Mouse (Mus musculus): ENCODE measurements around the gene Klhl10.
A peak's percentile ranks its signal among the peaks of the same experiment; 100 is the strongest.

Gene Klhl10

DNA sequence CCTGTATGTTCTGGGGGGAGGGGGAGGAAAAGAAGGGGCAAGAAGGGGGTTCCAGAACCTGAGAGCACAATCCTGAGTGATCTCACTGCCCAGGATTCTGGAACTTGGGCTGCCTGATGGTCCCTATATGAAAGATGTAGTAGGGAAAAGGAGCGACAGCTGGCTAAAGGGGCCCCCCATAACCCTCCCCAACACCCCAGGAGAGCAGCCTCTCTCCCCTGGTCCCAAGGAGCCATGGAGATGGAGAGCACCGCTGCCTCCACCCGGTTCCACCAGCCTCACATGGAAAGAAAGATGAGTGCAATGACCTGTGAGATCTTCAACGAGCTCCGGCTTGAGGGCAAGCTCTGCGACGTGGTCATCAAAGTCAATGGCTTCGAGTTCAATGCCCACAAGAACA, at the start of gene Klhl10, which contains the start of gene Nt5c3b:
Gene Klhl10 (plus strand): TSS at position 121 of the 400 bp plus-strand sequence.
Gene Nt5c3b (minus strand): TSS at position 12 of the 400 bp plus-strand sequence.
- DNase-seq = no peak

DNA sequence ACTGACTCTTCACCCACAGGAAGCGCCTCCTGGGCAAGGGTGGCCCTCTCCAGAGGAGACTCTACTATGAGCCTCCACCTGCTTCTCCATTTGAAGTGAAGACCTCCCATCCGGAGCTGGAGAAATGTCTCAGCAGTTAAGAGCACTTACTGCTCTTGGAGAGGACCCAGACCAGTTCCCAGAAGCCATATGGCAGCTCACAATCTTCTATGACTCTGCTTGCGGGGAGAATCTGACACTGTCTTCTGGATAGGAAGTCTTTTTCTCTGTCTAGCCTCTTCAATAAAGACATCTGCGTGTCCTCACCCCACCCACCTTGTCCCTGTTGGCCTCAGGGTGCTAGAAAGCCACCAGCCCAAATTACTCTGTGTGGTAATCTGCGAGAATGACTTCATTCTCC, 48.8 kb upstream of the Klhl10 start:
- no peak for DNase-seq

DNA sequence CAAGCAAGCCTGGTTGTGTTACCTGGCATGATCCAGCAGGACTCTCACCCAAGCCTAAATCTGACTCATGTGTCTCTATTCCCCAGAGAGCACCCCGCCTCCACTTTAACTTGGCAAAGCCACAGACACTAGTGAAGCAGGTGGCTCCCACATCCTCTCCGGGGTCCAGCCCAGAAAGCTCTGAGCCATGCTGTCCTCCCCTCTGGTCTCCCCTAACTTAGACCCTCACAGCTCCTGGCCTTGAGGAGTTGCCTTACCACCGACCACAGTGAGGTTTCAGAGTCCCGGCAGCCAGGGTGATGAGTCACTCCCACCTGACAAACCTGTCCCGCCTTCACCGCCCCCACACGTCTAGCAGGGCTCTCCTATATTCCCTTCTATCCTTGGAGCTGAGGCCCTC, 48.0 kb upstream of the Klhl10 start:
- DNase-seq = peak in 1 of 2 experiments; percentile 36

DNA sequence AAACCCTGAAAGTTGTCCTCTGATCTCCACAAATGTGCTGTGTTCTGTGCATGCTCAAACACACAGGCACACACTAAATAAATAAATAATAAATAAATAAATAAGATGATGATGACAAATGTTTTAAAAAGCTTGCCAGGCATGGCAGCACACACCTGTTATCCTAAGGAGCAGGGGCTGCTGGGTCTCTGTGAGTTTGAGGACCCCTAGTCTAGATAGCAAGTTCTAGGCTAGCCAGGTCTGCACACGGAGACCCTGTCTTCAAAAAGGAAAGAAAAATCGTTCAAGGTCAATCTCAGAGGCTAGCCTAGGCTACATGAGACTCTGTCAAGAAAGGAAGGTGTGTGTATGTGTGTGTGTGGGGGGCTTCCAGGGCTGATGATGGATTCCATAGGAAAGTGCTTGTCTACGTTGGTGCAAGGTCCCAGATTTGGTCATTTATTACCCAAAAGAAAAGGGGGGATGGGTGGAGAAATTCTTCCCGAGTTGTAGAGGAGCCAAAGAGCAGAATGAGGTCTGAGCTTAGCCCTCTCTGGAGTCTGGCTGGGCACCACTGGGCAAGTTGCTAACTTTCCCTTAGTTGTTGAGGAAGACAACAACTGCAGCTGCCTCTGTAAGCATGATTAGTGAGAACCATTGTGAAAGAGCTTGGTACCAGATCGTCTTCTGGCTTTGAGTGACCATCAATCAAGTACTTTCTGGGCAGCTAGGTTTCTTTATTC, 47.2 kb upstream of the Klhl10 start:
- DNase-seq = no peak

DNA sequence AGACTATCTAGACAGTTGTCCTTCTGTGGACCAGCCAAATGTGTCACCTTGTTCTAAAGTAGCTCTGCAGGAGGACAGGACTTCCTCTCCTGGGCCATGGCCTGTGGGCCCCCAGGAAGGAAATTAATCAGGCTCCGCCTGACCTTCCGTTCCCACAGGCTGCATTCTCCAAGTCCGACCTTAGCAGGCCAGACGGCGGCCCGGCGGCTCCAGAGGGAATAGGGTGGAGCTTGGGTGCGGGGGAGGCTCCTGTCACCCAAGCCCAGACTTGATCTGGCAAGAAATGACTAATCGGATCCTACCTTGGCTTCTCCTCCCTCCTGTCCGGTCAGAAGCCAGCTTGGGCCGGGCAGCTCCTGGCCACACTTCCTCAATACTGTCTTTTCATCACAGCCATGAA, 46.5 kb upstream of the Klhl10 start:
- DNase-seq = no peak

DNA sequence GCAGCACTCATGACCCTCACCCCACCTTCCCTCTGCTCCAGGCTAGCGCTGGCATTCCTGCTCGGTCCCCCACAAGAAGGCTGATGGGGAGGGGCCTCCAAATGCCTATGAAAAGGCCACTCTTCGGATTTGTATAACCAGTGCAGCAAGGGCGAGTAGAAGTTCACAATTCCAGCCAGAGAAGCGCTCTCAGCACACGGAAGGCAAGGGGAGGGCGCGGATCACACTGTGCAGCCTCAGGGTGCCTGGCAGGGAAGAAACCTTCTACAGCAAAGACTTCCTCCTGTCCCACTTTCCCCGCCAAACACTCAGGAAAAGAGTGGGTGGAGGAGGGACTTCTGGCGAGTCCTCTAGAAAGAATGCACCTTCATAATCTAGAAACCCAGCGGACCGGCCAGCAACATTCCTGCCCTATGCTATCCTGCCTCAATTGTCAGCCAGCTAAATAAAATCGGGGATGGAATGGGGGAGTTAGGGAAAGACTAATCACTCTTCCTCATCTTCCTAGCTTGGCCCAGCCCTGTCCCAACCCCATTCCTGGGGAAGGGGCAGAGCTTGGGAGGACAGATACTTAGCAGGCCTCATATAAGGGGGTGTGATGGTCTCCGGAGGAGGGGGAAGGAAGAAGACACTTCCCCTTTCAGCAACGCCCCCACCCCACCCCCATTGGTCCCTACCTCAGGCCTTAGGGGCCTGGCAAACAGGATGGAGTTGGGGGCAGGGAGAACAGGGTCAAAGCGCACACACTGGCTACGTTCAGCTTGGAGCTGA, 45.7 kb upstream of the Klhl10 start:
- peak in 1 of 2 experiments; percentile 54 for DNase-seq

DNA sequence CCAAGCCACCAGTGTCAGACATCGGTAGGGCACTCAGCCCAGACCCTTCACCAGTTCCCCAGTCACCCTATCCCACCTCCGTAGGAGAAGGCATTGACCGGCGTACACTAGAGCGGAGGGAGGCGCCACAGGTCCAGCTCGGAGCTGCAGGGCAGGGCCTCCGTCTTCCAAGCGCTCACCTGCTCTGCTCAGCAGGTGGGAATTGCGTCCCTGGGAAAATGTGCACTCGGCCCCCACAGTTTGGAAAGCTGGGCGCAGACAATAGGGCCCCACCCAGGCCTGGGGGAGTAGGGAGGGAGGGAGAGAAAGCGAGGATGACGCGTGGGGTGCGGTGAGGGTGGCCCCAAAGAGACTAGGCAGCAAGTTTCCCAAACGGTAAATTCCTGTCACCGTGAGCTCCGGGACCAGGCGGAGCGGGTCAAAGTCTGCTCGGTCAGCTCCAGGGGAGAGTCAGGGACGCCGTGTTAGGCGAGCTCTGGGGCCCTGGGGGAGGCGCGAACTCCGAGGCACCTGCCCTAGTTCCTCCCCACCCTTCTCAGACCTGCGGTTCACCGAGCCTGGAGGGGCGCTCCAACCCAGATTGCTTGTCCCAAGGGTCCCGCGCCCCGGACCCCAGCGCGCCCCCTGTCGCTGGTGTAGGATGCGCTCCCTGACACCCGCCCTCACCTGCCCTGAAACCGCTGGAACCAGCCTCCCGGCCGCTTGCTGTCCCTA, 44.7 kb upstream of the Klhl10 start:
- peak; percentile 68 to 77 for DNase-seq

DNA sequence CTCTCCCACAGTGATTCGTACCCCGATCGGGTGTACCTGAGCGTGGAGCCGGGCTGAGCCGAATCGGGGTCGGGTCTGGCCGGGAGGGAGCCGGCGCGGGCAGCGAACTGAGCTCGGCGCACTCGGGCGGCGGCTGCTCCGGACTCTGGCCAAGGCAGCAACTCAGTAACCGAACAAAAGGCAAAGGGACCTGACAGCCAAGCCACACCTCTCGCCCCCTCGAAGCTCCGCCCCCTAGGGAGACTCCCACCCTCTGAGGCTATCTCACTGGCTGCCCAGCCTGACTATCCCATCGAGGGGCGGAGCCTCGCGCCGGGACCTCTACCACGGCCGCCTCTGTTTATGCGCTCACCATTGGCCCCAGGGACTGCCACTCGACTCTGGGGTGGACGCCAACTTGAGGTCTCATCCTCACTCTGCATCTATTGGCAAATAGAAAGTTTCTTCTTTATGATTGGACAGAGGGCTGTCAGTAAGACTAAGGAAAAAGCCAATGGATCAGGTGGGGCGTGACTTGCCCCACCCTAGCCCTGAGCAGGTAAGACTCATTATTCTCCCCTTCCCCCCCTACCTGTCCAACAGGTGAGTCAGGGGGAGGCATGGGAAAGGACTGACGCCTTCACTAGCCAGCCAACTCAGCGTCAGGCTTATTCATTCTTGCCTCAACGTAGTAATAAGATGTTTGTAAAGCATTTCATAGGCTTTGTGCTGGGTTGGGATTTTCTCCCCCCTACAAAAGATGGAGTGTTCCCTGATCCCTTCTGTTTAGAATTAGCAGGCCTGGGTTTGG, 43.9 kb upstream of the Klhl10 start, which contains the start of gene Jup:
Gene Jup (minus strand): TSS at position 164 of the 790 bp plus-strand sequence.
- DNase-seq = peak; percentile 97

DNA sequence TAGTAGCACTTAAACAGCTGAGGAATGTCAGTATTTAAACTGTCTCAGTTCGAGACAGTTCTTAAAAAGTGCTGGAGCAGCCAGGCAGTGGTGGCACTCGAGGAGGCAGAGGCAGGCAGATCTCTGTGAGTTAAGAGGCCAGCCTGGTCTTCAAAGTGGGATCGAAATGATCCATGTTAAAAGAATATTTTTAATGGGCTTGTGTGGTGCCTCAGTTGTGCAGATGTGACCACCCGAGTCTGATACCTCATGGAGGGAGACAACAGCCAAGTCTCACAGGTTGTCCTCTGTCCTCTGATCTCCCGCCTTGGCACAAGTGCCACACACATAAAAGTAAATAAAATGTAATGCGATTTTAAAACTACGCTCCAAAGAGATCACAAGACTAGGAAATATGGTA, 43.2 kb upstream of the Klhl10 start:
- no peak for DNase-seq

DNA sequence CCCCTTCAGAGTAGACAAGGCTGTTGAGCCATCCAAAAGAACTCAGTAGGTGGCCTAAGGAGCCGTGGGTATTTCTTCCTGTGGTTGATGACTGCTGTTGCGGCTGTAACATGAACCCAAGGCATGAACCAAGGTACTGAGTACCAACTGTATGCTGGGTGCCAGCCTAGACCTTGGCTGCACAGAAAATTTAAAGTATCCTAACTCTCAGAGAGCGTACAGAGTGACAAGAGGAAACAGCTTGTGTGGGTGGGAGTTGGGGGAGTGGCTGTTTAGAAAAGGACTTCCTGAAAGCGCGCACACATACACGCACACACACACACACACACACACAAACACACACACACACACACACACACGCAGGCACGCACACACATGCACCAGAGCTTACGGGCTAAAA, 42.4 kb upstream of the Klhl10 start:
- peak; percentile 52 to 69 for DNase-seq

DNA sequence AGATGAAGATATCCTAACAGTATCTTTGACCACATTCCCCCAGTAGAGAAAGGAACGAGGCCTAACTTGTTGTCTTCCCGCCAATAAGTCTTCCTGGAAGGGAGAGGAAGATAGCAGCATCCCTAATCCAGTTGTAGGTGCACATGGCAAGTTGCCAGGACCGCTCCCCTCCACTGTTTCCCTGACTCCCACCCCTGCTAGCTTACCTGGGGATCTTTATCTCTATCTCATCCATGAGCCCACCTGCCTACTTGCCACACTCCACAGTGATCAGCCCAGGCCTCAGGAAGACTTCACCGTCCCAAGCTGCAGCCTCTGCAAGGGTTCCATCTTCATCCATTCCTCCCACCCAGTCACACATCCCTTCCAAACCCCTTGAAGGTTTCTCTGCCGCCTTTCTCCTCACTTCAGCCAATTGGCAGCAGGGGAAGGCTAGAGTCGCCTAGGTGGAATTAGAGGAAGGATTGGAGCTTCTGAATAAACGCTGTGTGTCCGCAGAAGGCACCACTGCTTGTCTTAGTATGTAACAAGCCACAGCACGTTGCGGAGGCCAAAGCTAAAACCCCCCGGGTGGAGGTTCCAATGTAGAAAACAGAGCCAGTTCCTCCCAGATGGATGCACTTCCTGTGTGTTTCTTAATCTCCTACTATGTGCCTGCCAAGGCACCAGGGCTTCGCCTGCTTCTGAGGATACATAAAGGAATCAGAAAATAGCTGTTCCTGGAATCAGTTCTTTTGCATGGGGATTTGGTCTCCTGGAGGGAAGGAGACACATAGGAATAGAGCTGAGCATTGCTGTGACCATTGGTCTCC, 41.8 kb upstream of the Klhl10 start:
- DNase-seq = no peak

DNA sequence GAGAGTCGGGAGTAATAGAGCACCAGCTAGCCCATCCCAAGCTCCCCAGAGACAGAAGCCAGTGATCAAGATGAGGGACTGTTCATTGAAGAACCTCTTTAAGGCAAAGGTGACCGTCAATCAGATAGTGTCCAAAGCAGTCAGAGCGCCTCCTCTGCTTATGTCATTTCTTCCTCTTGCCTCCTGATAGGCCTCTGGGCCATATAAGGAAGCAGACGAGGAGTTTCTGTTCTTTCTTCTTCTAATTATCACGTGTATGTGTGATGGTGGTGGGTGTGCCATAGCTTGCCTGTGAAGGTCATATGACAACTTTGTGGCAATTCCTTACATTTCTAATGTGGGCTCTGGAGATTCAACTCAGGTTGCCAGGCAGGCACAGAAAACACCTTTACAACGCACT, 40.9 kb upstream of the Klhl10 start:
- DNase-seq = no peak

DNA sequence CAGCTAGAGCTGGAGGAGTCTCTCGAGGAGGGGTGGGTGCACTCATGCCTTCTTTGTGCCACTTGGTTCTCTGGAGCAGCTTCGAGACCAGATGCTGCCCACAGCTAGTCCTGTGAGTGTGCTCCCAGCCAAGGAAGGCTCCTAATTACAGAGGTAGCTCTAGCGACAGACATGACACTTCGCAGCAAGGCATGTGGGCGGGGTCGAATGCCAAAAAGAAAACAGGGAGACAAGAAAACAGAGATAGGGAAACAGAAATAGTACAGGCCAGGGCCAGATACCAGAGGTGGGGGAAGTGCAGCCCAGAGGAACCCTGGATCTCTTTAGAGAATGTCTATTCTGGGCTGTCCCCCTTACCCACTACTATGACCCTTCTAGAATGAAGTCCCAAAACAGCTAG, 39.5 kb upstream of the Klhl10 start:
- no peak for DNase-seq

DNA sequence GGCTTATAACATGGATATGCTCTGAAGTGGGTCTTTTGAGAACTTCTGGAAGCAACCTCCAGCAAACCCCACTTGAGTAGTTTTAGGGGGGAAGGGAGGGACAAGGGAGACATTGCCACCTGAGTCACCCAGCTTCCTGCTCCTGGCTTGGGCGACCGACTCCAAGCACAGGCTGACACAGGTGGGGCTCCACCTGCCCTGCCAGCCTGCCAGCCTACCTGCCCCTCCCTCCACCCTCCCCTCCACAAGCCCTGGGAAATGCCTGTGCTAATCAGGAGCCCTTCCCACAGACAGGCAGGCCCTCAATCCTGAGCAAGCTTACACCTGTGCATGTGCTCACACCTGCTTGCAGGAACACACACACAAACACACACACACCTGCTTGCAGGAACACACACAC, 39.0 kb upstream of the Klhl10 start:
- DNase-seq = no peak

DNA sequence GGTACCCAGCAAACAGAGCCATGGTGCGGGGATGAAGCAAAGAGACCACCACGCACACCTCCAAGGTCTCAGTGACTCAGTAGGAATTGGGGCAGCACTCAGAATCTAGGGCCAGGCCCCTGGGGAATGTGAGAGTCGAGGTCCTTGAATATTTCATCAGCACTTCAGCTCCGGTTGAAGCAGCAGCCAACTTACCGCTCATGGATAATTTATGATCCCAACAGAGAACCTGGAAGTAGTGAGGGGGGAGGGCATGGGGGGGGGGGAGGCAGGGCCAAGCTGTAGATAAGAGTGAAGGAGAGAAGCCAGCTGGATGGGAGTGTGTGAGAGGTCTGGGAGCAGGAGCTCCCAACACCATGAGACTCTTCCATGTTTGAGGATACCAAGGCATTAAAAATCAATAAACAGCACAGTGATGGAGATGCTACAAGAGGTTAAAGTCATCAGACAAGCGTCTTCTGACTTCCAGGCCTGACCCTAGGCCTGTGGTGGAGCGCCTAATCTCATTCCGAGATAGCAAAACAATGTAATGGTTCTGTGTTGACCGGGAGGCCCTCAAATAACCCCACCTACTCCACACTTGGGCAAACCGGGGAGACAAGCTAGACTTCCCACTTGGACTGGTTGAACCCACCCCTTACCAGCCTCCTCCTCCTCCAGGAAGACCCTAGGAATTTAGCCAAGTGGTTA, 38.1 kb upstream of the Klhl10 start:
- no peak for DNase-seq

DNA sequence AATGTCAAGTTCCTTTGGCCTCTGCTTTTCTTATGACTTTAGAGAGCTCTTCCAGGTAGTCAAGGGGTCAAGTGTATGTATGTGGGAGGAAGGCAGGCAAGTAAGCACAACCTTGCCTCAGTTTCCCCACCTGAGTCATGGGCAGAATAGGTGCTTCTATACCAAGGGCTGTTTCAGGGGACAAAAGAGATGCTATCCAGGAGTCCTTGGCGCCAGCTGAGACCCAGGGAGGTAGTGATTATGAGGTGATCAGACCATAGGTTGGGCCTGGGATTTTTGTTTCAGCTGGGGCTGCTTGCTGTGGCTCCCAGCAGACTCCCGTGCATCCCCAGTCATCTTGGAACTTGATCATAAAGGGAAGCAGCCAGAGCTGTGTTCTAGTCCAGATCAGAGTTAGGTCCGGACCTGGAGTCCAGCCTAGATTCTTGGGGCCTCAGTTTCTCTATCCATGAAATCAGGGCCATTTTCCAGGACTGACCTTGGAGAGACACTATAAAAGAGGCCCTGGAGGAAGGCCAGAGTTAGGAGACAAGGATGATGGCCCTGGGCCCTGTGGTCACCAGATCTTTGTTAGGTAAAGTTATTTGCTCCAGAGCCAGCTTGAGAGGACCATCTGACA, 37.2 kb upstream of the Klhl10 start:
- no peak for DNase-seq

DNA sequence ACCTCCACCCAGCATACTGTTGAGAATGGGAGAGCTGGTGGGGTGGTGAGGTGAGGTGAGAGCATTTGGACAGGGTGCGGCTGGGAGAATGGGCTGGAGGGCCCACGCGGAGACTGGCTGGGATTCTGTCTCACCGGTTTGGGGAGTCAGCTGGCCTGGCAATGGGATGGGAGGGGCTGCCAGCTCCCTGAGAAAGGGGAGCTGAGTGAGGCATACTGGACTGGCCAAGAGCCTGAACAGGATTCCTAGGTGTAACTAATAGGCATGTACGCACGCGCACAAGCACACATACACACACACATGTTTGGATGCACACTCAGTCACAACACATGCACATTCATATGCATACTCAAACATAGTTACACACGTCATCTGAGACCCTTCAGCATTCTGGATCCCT, 35.4 kb upstream of the Klhl10 start:
- no peak for DNase-seq

DNA sequence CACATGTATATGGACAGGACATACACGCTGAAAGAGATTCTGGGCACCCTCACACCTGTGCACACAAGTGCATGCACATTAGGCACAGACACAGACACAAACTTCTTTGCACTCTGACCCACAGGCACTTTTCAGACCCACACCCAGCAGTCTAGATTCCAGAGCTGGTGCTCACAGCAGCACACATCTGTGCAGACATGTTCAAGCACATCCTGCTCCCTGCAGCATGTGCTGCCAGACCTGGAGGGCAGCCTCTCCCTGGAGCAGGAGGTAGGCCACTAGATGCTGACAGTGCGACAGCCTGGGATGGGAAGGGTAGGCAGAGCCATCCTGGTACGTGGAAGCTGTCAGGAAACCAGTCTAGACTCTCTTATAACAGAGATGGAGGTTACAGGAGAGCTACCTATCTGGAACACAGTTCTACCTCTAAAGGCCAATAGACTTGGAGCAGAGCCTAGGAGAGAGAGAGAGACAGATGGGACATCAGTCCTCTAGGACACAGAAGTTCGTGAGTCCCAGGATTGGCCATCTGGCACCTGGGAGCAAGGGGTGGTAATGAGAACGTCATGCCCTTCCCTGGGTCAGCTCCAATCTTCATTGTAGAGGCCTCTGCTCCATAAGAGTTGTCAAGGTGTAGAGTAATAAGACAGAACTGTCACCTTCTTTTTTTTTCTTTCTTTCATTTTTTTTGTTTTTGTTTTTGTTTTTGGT, 34.6 kb upstream of the Klhl10 start:
- DNase-seq = peak in 1 of 2 experiments; percentile 51

DNA sequence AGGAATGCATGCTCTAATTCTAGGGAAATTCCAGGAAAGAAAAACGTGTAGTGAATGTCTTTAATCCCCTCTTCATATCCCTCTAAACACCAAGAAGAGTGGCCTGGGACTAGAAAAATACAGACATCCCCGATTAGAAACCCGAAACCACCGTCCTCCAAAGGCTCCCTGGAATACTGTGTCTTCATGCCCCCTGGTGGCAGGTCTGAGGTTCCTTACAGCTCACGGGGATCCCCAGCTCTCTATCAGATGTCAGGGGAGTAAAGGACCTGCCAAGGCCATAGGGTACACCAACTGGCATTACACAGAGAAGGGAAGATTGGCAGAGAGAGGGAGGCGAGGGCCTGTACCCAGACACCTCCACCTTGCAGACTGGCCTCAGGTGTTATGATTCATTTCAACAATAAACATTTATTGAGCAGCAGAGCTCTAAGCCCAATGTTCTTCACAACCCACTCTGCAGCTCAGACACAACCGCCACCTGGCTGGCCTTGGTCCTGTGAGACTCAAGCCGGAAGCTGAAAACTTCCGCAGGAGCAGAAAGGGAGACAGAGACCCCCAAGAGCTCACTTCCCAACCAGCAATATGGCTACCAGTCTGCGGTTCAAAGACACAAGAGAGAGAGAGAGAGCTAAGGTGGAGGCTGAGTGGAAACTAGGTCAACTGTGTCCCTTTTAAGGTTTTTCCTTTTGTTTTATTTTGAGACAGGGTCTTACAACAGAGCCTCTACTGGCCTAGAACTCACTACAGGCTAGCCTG, 33.5 kb upstream of the Klhl10 start:
- peak; percentile 72 to 79 for DNase-seq

Measured in thymus, postnatal 36 days (tissue).